Mouse (Mus musculus) frontal cortex, postnatal 36 days (tissue): ENCODE results near the gene Ntf3.

ENCODE experiments used
- DNase-seq, 2 experiments: peaks; one replicate each; pipeline ENCODE4 v3.0.0; 2022; ENCODE audit warnings: low spot score in 2 of 2

The Ntf3 gene

GRCm38 (mm10) chr6:126159279-126160066 lies 7.2 kb downstream of the Ntf3 start:
- DNase-seq: no peak

DNA sequence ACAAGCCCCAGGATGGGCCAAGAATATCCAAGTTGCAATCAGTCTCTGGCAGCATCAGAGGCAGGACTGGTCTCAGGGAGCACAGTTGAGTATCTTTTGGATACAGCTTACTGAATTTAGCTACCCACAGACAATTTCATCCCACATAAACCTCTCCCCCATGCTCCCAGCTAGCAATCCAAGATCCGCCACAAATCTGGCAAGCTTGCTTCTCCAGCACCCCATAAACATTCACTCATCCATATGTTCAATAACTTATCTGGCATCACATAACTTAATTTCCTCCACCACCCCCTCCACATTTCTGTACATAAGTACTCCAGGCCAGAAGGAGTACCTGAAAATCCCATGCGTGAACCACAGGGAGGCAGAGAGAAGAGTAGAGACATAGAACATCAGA lies 10.8 kb downstream of the Ntf3 start:
- DNase-seq: no peak

- no peak for DNase-seq
Measured at GRCm38 (mm10) chr6:126154372-126154982, 12.2 kb downstream of the Ntf3 start.

GRCm38 (mm10) chr6:126153154-126153553 lies 13.6 kb downstream of the Ntf3 start:
- no peak for DNase-seq

DNA sequence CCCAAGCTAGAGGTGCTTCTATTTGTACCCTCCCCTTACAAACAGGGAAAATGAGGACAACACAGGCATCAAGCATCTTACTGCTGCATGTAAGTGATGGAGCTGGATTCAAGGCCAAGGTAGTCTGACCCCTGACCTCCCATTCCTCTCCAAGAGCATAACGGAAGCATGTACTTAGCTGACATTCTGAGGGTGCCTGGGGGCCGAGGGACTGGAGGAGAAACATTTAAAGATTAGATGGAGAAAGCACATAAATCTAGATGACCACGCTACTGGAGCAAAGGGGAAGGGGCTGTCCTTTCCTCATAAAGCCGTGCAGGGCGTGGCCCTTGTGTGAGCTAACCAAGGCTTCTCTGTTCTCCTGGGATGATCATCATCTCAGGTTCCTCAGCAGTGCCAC lies 23.1 kb downstream of the Ntf3 start:
- DNase-seq: no peak

- DNase-seq: no peak
Measured at GRCm38 (mm10) chr6:126142741-126143140, 24.0 kb downstream of the Ntf3 start.

DNA sequence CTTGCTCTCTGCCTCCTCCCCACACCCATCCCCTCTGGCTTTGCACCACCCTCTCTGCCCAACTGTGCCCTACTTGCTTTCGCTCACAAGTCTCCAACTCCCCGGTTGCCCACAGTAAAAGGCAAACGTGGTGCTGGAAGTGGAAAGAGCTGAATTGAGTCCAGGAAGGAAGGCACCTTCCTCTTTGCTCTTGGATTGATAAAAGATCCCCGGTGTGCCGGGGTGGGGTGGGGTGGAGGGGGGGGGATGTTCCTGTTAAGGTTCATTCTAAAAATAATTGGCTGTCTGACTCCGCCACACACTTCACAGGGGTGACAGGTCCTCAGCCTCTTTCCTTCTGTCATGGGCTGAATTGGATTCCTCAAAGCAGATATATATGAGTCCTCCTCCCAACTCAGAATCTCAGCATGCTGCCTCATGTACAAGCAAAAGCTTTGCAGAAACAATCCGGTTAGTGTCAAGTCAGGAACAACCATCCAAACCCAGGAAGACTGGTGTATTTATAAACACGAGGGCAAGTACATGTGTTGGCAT lies 24.6 kb downstream of the Ntf3 start:
- DNase-seq: no peak

GRCm38 (mm10) chr6:126141472-126141871 lies 25.2 kb downstream of the Ntf3 start:
- no peak for DNase-seq

DNA sequence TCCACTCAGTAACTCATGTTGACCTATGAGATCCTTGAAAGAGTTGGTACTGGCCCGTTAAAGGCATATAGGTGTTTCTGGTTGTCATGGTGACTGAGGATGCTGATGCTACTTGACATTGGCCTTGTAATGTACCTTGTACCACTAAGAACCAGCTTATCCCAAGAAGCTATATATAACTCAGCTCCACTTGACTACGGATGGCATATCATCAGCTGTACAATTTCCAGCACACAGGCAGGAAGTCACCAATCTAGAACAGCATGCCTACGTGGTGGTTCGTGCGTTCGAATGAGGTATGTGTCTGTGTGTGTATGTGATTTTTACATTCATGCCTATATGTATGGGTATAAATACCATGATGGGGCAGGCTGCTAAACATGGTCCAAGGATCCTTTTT lies 25.7 kb downstream of the Ntf3 start:
- no peak for DNase-seq

GRCm38 (mm10) chr6:126140416-126140815 lies 26.3 kb downstream of the Ntf3 start:
- no peak for DNase-seq

- DNase-seq: no peak
Measured at GRCm38 (mm10) chr6:126134155-126134906, 32.4 kb downstream of the Ntf3 start.

DNA sequence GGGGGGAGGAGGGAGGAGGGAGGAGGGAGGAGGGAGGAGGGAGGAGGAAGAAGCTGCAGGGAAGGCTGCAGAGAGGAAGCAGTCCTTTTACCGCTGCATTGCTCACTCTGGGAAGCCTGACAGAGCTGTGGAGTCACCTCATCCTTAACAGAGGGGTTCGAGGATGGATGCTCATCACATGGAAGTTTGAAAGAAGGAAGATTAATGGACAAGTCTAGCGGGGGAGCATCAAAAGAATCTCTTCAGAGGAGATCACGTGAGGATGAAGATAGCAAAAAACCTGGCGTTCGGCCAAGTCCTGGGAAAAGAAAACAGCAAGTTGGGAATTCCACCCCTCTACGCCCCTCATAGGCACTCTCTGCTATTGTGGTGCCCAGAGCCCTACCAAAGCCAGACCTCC lies 38.5 kb downstream of the Ntf3 start:
- DNase-seq: no peak

DNA sequence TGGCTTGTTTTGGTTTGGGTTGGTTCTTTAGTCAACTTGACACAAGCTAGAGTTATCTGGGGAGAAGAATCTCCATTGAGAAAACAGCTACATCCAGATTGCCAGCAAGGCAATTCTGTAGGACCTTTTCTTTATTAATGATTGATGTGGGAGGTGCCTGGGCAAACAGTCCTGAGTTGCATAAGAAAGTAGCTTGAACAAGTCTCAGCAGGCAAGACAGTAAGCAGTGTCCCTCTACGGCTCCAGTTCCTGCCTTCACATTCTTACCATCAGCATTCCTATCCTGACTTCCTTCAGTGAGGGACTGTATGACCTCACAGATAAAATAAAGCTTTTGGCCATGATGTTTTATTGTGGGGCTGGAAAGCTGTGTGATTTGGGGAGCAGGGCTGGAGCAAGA lies 48.5 kb downstream of the Ntf3 start:
- DNase-seq: no peak

DNA sequence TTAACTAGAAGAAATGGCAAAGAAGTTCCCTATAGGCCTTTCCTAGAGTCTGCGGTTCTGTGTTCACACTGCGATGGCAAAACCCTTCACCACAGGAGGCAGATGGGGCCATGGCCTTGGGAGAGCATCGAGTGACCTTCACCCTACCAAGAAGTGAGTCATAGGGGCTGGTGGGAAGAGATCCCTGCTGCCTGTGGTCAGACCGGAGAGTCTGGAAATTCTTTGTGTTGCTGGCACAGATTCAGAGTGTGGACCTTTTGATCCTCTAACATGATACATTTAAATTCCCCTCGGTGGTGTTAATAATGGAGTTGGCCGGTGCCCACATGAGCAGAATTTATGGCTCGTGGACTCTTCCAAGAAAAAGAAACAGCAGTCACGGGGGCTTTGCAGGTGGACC lies 49.5 kb downstream of the Ntf3 start:
- no peak for DNase-seq

DNA sequence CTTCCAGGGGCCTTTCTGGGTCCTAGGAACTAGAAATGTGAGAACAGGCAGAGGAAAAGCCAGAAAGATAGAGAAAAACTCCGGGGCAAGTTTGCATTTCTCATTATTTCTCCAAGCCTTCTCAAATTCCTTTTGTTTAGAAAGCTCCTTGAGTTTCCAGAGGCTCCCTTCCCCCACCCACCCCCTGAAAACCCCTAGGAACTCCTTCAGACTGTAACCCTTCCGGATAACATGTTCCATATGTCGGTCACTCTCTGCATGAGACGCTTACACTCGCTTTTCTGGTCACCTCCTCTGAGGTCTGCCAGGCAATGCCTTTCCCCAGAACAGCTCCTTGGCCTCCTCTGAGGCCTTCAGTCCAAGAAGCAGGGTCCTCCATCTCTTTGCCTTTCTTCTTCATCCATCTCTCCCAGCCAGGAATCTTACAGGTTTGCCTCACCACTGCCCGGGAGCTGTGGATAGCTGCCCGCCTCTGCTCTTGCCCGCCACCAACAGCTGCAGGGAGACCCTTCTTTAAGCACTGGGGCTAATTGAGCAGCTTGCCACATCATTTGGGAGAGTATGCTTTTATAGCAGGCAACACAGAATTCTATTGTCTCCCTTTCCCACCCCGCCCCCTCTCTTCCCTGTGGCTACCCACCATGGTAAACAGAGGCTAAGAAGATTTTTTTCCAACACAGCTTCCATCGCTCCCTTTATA lies 51.6 kb downstream of the Ntf3 start:
- no peak for DNase-seq

GRCm38 (mm10) chr6:126110892-126111835 lies 55.5 kb downstream of the Ntf3 start:
- no peak for DNase-seq

GRCm38 (mm10) chr6:126109184-126109583 lies 57.5 kb downstream of the Ntf3 start:
- DNase-seq: no peak

DNA sequence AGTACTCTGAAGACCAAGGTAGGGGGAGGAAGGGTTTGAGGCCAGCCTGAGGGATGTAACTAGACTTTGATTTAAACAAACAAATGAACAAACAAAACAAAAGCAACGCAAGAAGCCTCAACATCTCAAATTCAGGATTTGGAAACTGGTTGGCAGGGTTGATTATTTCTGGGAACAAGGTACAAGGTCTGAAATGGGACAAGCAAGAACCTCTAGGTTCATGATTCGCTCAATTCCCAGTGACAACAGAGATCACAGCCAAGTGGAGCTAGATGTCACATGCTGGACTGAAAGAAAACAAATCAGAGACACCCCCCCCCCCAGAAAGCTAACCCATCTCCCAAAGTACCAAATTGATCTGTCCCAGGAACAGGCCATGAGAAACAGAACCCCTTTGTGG lies 57.9 kb downstream of the Ntf3 start:
- DNase-seq: no peak

- no peak for DNase-seq
Measured at GRCm38 (mm10) chr6:126107398-126107797, 59.3 kb downstream of the Ntf3 start.

DNA sequence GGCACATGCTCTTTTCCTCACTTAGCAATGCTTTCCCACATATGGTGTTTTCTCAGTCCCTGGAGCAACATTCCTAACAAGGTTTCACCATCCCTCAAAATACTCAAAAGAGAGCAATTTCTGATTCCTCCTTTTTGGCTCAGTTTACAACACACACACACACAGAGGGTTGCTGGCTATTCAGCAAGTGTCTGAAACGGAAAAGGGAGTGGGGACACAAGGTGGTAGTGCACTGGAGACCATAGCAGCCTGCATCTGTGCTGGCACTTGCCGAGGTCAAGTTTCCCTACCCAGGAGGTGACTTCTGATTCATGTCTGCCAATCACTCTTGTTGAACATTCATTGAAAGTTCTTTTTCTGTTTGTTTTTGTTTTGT lies 59.9 kb downstream of the Ntf3 start:
- DNase-seq: no peak
